Mouse (Mus musculus): ENCODE measurements at regions not wholly inside any gene's neighbourhood (a gene's known extent, or its start where the extent isn't known, plus 50 kb on each side); places are given as distances from the start of the nearest gene placed in this dataset.

GRCm38 (mm10) chr7:129750936-129751335, 159.3 kb downstream of the Wdr11 start:
- Histone ChIP-seq H3K36me3 (replicated peaks) (no peaks in the 10 kb centered on the region), H3K4me3 (ENCODE audit: low read depth, low read length) (no peak overlapping the region), H3K27me3 (ENCODE audit: insufficient read depth, low read length) (no peaks in the 10 kb centered on the region), H3K4me1 (ENCODE audit: insufficient read depth, low read depth, low read length) (no peaks in the 10 kb centered on the region), H3K9me3 (replicated peaks) (peaks cover 18% of the 10 kb centered on the region)
- DNase-seq (ENCODE audit: low spot score) (no peak), ATAC-seq (ENCODE audit: extremely low read depth, insufficient number of reproducible peaks, low FRiP score, poor library complexity, severe bottlenecking) (no peak)
- no peak for TF ChIP-seq CTCF (IDR thresholded peaks at IDR 0.05; ENCODE audit: low read depth, low read length)
- TF ChIP-seq GATA2 (IDR thresholded peaks at IDR 0.05; ENCODE audit: borderline replicate concordance, low read depth, low read length): no peak
- no peak for TF ChIP-seq POLR2AphosphoS5 (IDR thresholded peaks at IDR 0.05; ENCODE audit: insufficient replicate concordance, low read depth, low read length)
- TF ChIP-seq TAL1 (conservative IDR thresholded peaks at IDR 0.05; ENCODE audit: low read depth, low read length): no peak
- TF ChIP-seq GATA1 (IDR thresholded peaks at IDR 0.05; ENCODE audit: borderline replicate concordance, low read length): no peak

DNA sequence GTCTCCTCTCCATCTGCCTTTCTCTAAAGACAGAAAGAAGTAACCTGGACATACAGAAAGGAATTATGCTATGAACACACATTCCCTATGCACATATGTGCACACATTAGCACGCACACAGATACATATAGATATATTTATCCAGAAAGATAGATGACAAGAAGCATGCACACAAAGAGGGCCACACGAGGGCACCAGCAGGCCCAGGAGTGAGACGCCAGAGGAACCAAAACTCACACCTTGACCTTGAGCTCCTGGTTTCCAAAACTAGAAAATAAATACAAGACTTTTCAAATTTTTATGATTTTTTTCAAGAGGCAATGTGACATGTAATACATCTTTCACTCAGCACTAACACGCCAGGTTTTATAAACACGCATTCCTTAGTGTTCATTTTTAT, 163.1 kb downstream of the Wdr11 start:
- H3K27me3 ChIP-seq (ENCODE audit: insufficient read depth, low read length): no peaks in the 10 kb centered on the region
- ATAC-seq (ENCODE audit: extremely low read depth, insufficient number of reproducible peaks, low FRiP score, poor library complexity, severe bottlenecking): no peak
- H3K4me3 ChIP-seq (ENCODE audit: low read depth, low read length): no peak overlapping the region
- no peak for DNase-seq (ENCODE audit: low spot score)
- no peaks in the 10 kb centered on the region for H3K36me3 ChIP-seq (replicated peaks)
- no peaks in the 10 kb centered on the region for H3K4me1 ChIP-seq (ENCODE audit: insufficient read depth, low read depth, low read length)
- H3K9me3 ChIP-seq (replicated peaks): peaks cover 12% of the 10 kb centered on the region; the same call in 1 of the 2 replicates
- TF ChIP-seq GATA2 (IDR thresholded peaks at IDR 0.05; ENCODE audit: borderline replicate concordance, low read depth, low read length) (no peak), TAL1 (conservative IDR thresholded peaks at IDR 0.05; ENCODE audit: low read depth, low read length) (no peak), CTCF (IDR thresholded peaks at IDR 0.05; ENCODE audit: low read depth, low read length) (no peak), GATA1 (IDR thresholded peaks at IDR 0.05; ENCODE audit: borderline replicate concordance, low read length) (no peak), POLR2AphosphoS5 (IDR thresholded peaks at IDR 0.05; ENCODE audit: insufficient replicate concordance, low read depth, low read length) (no peak)

DNA sequence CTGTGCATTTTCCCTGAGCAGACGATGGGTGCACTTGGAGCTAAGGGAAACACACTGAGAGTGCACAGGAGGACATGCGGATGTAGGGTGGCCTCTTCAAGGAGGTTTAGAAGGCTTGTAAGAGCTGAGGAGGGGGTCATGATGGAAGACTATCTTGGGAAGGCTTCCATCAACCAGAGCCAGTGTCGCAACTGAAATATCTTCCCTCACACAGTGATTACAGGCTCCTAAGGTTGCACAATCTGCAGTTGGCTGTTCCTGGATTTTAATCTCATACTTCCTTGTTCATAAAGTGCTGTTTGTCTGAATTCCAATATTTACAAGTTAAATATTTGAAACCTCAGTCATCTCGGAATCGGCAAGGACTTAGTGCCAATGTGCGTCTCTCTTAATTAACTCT, 164.5 kb downstream of the Wdr11 start:
- Histone ChIP-seq H3K4me3 (ENCODE audit: low read depth, low read length) (no peak overlapping the region), H3K9me3 (replicated peaks) (peaks cover 16% of the 10 kb centered on the region; the same call in 1 of the 2 replicates), H3K4me1 (ENCODE audit: insufficient read depth, low read depth, low read length) (no peaks in the 10 kb centered on the region), H3K36me3 (replicated peaks) (no peaks in the 10 kb centered on the region), H3K27me3 (ENCODE audit: insufficient read depth, low read length) (no peaks in the 10 kb centered on the region)
- DNase-seq (ENCODE audit: low spot score) (no peak), ATAC-seq (ENCODE audit: extremely low read depth, insufficient number of reproducible peaks, low FRiP score, poor library complexity, severe bottlenecking) (no peak)
- TF ChIP-seq GATA1 (IDR thresholded peaks at IDR 0.05; ENCODE audit: borderline replicate concordance, low read length): no peak
- TF ChIP-seq POLR2AphosphoS5 (IDR thresholded peaks at IDR 0.05; ENCODE audit: insufficient replicate concordance, low read depth, low read length): no peak
- TF ChIP-seq CTCF (IDR thresholded peaks at IDR 0.05; ENCODE audit: low read depth, low read length): no peak
- no peak for TF ChIP-seq TAL1 (conservative IDR thresholded peaks at IDR 0.05; ENCODE audit: low read depth, low read length)
- TF ChIP-seq GATA2 (IDR thresholded peaks at IDR 0.05; ENCODE audit: borderline replicate concordance, low read depth, low read length): no peak

- DNase-seq (ENCODE audit: low spot score) (no peak), ATAC-seq (ENCODE audit: extremely low read depth, insufficient number of reproducible peaks, low FRiP score, poor library complexity, severe bottlenecking) (no peak)
- Histone ChIP-seq H3K9me3 (replicated peaks) (peaks cover 22% of the 10 kb centered on the region), H3K4me3 (ENCODE audit: low read depth, low read length) (no peak overlapping the region), H3K27me3 (ENCODE audit: insufficient read depth, low read length) (no peaks in the 10 kb centered on the region), H3K4me1 (ENCODE audit: insufficient read depth, low read depth, low read length) (no peaks in the 10 kb centered on the region), H3K36me3 (replicated peaks) (no peaks in the 10 kb centered on the region)
- TF ChIP-seq TAL1 (conservative IDR thresholded peaks at IDR 0.05; ENCODE audit: low read depth, low read length) (no peak), GATA2 (IDR thresholded peaks at IDR 0.05; ENCODE audit: borderline replicate concordance, low read depth, low read length) (no peak), CTCF (IDR thresholded peaks at IDR 0.05; ENCODE audit: low read depth, low read length) (no peak), POLR2AphosphoS5 (IDR thresholded peaks at IDR 0.05; ENCODE audit: insufficient replicate concordance, low read depth, low read length) (no peak), GATA1 (IDR thresholded peaks at IDR 0.05; ENCODE audit: borderline replicate concordance, low read length) (no peak)
These were observed 168.2 kb downstream of the Wdr11 start for GRCm38 (mm10) chr7:129759848-129760247.

DNA sequence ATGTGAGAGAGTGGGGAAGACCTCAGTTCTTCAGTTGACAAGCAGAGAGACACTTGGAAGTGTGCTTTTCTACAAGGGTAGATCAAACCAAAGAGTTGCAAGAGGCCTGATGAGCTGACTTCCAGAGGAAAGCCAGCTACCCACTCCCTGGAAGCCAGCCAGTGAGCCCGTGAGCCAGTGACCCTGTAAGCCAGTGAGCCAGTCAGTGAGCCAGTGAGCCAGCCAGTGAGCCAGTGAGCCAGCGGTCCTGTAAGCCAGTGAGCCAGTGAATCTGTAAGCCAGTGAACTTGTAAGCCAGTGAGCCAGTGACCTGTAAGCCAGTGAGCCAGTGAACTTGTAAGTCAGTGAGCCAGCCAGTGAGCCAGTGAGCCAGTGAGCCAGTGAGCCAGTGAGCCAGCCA, 168.7 kb downstream of the Wdr11 start:
- no peak for TF ChIP-seq POLR2AphosphoS5 (IDR thresholded peaks at IDR 0.05; ENCODE audit: insufficient replicate concordance, low read depth, low read length)
- TF ChIP-seq CTCF (IDR thresholded peaks at IDR 0.05; ENCODE audit: low read depth, low read length): no peak
- no peaks in the 10 kb centered on the region for H3K27me3 ChIP-seq (ENCODE audit: insufficient read depth, low read length)
- DNase-seq (ENCODE audit: low spot score): no peak
- ATAC-seq (ENCODE audit: extremely low read depth, insufficient number of reproducible peaks, low FRiP score, poor library complexity, severe bottlenecking): no peak
- H3K4me1 ChIP-seq (ENCODE audit: insufficient read depth, low read depth, low read length): no peaks in the 10 kb centered on the region
- no peaks in the 10 kb centered on the region for H3K36me3 ChIP-seq (replicated peaks)
- H3K9me3 ChIP-seq (replicated peaks): peaks cover 25% of the 10 kb centered on the region
- H3K4me3 ChIP-seq (ENCODE audit: low read depth, low read length): no peak overlapping the region

- no peak overlapping the region for H3K4me3 ChIP-seq (ENCODE audit: low read depth, low read length)
- no peaks in the 10 kb centered on the region for H3K27me3 ChIP-seq (ENCODE audit: insufficient read depth, low read length)
- no peaks in the 10 kb centered on the region for H3K36me3 ChIP-seq (replicated peaks)
- DNase-seq (ENCODE audit: low spot score): no peak
- no peak for ATAC-seq (ENCODE audit: extremely low read depth, insufficient number of reproducible peaks, low FRiP score, poor library complexity, severe bottlenecking)
- peaks cover 32% of the 10 kb centered on the region for H3K9me3 ChIP-seq (replicated peaks)
- TF ChIP-seq GATA2 (IDR thresholded peaks at IDR 0.05; ENCODE audit: borderline replicate concordance, low read depth, low read length): no peak
- TF ChIP-seq POLR2AphosphoS5 (IDR thresholded peaks at IDR 0.05; ENCODE audit: insufficient replicate concordance, low read depth, low read length): no peak
- no peak for TF ChIP-seq TAL1 (conservative IDR thresholded peaks at IDR 0.05; ENCODE audit: low read depth, low read length)
- TF ChIP-seq CTCF (IDR thresholded peaks at IDR 0.05; ENCODE audit: low read depth, low read length): no peak
- TF ChIP-seq GATA1 (IDR thresholded peaks at IDR 0.05; ENCODE audit: borderline replicate concordance, low read length): no peak
- H3K4me1 ChIP-seq (ENCODE audit: insufficient read depth, low read depth, low read length): no peaks in the 10 kb centered on the region
These were observed 172.1 kb downstream of the Wdr11 start for GRCm38 (mm10) chr7:129763754-129764153.

Measured in G1E (cell line).